Mouse (Mus musculus) adrenal gland, adult (tissue): Measurements from ENCODE around the gene Gm3625.

ENCODE experiments used
- DNase-seq, 2 experiments: peaks; one replicate each; pipeline ENCODE4 v3.0.0; 2022 to 2023; ENCODE audit warnings: low spot score in 1 of 2; ENCODE audit not compliant: inconsistent age in 2 of 2

Gm3625 gene

DNA sequence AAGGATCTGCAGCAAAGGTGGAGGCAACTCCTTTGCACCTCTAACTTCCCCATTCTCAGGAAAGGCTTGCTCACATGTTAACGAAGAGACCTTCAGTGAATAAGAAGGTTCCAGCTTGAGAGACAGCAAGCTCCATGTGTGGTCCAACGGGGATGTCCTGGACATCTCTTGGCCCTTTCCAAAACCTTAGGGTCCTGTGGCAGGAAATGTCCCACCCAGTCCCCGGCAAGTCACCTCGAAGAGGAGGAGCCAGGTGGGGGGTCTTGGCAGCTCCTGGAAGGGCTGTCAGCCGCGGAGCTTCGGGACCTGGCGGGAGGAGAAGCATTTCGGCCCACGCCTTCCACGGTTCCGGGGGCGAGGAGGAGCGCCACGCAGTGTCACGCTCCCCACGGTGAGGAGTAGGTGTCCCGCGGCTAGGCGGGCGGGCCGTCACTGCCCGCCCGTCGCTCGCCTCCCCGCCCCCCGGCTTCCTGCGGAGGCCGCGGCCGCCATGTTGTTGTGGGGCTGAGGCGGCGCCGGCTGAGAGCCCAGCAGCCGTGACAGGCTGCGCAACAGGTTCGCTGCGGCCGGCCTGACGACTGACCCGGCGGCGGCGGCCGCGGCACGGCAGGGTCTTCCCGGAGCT is at the start of gene Gm3625, which contains the start of gene Itsn2:
Gm3625 (minus strand) TSS at position 387 of the 625 bp plus-strand sequence.
Itsn2 (plus strand) TSS at position 98 of the 625 bp plus-strand sequence.
- peak; percentile 86 to 94 for DNase-seq

DNA sequence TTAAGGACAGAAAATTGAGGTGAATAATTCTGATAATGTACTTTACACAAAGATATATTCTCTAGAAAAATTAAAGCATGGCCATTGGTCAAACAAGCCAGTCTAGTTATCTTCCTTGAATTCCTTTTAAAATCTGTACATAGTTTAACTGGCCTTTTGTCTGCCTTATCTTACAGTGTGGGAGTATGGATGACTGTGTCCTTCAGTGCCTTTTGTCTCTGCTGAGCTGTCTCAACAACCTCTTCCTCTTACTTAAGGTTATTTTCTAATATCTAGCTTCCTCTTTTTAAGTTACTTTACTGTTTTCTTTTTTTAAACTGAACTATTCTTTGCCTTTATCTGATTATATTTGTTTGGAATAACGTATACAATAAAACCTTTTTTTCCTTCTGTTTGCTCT is 48.0 kb upstream of the Gm3625 start:
- DNase-seq = no peak

DNA sequence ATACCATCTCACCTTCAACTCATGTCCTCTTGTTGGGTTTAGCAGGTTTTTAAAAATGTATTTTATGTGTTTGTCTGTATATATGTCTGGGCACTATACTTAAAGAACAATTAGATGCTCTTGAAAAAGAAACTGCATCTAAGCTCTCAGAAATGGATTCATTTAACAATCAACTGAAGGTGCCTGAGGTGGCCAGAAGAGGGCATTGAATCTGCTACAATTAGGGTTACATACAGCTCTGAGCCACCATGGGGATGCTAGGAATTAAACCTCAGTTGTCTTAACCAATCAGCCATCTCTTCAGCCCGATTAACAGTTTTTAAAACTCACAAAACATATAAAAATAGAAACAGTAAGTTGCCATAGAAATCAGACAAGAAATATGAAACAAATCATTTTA is 45.7 kb upstream of the Gm3625 start:
- no peak for DNase-seq

DNA sequence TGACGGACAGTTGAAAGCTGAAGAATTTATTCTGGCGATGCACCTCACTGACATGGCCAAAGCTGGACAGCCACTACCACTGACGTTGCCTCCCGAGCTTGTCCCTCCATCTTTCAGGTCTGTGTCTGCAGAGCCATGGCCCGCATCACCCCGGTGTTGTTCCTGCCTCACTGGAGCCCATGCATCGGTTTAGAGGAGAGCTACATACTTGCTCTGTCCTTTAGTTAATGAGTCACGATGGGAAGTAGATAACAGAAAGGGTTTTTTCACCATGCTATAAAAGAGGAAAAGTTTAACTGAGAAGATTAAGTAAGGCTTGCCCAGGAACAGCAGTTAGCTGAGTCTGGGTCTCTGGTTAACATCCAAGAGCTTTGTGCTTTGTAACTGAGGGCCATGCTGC is 40.2 kb upstream of the Gm3625 start:
- DNase-seq = no peak

DNA sequence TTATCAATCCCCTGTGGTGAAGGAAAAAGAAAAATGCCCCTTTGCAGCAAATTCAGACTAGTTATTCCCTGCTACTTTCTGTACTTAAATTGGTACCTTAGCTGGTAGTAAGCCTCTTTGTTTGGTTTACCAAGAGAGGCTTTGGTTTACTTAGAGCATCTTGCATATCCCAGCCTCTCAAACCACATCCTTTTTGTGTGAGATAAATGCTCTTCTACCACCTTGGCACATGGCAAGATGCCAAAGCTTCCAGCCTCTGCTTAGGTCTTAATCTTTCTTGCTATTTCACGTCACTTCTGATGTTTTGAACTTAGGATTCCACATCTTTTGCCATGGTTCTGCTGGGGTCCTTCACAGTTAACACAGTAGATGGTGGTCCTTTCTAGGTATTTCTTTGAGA is 31.5 kb upstream of the Gm3625 start:
- peak in 1 of 2 experiments; percentile 40 for DNase-seq

DNA sequence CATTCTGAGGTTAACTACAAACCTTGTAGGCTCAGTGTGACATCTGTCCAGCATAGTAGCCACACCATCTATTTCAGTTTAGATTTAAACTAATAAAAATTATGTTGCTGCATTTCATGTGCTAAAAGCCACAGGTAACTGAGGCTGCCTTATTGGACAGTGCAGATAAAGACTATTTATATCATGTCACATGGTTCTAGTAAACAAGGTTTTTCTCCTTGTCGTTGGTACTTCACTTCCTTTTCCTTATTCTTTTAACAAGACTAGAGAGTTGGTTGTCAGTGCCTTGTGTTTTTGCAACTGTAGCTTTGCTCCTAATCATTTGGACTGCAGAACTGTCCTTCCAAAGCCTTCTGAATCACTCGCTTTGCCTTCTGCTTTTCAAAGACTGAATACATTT is 22.0 kb upstream of the Gm3625 start:
- DNase-seq = no peak

DNA sequence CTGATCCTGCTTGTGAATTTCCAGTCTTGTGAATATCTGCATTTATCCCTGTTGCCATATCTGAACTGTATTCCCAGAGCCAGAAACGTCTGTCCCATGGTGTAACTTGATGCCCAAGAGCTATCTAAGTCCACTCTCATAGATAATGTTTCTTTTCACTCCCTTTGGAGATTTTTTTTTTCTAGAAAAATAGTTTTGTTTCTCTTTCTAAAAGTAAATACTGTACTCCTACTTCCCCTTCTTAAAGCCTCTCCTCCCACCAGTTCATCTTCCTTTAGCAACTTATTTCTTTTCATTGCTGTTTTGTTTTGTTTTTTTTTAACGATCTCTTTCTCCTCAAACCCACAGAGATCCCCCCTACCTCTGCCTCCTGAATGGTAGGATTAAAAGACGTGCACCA is 13.9 kb upstream of the Gm3625 start:
- DNase-seq = no peak

DNA sequence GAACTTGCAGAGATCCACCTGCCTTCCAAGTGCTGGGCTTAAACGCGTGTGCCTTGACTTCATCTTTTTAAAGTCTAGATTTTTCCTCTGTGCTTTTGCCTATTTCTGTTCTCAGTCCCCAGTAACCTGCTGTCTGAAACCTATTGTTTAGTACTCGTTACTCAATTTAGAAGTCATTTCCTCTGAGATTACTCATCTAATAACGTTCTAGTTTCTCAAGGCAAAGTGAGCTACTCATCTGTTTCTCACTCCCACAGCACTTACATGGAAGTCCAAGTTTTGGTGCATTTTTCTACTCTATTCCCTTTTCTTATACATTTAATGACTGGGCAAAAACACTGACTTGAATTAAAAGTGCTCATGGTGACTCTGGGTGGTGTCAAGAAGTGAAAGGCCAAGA is 7.0 kb upstream of the Gm3625 start:
- peak in 1 of 2 experiments; percentile 44 for DNase-seq

DNA sequence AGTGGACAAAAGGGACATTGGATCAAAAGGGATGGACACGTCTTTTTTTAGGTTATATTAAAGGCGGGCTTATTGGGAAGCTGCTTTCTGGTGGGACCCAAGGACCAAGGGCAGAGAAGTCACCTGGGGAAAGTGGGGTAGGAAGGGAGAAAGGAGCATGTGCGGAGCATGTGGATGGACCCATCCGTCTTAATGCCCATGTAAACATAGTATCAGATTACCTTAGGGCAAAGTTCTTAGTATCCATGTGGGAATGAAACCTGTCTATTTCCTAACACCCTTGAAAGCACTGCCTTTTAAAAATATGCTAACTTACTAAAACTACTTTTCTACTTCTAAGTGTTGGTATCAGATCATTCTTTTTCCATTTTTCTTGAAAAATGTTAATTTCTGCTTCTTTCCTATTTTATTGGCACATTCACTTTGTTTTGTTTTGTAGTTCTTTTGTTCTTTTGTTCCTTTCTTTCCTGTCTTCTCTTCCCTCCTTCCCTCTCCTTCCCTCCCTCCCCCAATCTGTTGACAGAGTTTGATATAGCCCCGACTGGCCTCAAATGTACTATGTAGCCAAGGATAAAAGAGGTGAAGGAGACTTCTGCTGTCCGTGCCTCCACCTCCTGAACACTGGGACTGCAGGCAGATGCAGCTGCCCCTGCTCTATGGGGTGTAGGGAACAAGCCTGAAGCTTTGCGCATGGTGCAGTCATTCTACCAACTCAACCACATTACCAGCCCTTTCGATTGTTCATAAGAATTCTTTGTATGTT is 6.1 kb upstream of the Gm3625 start:
- DNase-seq = peak in 1 of 2 experiments; percentile 44

DNA sequence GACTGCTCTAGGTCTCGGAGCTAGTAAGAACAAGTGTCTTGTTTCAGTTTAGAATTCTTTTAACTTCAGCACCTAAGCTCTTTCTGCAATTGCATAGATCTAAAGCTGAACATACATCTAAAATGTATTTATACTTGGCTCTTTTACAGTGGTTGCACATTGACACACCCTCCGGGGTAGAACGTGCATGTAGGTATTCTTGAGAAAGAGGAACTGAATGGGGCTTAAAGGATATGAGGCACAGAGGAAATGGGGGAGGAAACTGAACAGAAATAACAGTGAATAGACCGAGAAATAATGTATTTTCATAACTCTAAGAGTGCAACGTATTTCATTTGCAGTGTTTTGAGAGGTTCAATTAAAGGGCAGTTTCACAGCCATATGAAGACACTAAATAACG is 2.3 kb upstream of the Gm3625 start:
- no peak for DNase-seq

DNA sequence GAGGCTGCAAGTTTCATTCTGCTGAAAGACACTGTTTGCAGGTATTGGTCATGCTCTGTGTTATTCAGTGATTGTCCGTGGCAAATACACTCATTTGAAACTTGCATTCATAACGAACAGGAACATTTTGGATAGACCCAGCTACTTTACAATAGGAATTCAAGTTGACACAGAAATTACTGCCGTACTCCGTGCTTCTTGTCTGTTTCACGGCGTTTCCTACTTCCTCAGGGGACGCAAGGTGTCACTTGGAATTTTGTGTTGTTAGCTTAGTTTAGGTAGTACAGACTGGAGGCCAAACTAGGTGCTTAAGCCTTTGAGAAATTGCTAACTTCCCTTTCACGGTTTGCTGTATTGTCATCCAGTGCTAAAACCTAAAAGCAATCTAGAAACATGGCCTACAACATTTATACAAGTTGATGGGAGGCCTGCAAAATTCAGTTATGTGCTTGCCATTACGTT is 1.2 kb upstream of the Gm3625 start:
- no peak for DNase-seq

DNA sequence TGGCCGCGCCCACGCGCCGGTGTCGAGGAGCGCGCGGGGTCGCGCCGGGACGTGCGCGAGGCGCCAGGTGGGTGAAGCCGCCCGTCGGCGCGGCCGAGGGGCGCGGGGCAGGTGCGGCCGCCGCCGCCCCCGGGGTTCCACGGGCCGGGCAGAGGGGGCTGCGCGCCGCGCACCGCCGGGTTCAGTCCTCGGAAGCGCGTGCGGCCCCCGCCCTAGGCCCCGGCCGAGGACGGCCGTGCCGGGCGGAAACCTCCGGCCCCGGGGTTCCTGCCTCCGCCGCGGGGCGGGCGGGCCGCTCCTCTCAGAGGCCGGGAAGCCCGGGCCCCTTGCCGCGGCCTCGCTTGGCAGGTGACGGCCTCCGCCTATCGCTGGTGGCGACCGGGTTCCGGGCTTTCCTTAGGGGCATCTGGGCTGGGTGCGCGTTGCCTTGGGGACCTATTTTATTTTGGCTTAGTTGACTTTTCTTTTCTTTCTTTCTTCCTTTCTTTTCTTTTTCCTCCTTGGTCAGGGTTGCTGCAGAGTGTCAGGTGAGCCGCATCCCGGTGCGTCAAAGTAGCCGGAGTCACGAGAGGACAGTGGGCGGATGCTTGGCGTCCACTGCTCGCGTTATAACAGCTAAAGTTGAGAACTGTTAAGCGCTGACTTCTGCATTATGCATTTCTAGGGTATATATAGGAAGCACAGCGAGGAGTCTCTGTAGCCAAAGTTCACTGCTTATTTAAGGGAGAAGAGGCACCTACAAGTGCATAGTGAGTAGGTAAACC is 621 bp upstream of the Gm3625 start:
- peak; percentile 71 to 89 for DNase-seq

DNA sequence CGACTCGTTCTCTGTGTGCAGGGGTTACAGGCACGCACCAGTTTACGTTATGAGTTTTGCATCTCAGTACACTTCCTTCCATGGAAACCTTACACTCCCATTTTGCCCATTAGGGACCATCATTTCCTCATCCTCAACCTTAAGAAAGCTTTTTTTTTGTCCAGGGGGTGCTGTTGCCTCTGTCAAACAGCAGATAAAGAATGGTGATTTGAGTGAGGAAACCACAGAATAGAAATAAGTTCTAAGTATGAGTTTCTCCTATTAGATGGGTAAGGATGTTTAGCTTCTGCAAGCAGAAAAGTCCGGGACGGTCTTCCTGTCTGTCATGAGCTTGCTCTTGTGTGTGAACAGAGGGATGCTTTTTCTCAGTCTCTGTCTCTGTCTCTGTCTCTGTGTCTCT is 702 bp downstream of the Gm3625 start:
- DNase-seq = no peak

DNA sequence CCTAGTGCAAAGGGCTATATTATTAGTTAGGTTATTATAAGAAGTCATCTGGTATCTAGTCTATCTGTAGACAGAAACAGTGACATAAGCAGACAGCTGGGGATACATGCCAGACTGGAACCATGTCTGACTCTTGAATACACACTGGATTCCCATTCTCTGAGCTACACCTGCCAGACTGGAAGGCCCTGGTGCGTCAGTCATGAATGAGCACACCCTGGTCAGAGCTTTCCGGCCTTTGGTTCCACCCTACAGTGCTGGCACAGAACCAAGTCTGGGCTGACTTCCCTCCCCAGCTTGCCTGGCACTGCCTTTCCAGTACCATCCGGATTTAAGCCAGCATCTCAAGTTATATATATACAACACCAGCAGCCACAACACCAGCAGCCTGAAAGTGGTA is 4.1 kb downstream of the Gm3625 start:
- DNase-seq = peak; percentile 23 to 54

DNA sequence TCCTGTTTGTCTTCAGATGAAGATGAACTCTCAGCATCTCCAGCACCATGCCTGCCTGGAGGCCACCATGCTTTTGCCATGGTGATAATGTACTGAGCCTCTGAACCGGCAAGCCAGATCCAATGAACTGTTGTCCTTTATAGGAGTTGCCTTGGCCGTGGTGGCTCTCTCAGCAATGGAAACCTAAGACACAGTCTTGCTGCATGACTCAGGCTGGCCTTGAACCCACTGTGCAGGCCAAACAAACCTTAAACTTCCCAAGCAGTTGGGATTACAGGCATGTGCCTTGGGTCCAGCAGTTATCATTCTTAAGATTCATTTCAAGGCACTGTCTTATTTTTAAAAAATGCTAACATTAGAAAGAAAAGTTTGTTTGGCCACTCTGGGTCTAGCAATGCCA is 4.9 kb downstream of the Gm3625 start:
- DNase-seq = peak; percentile 50 to 78

DNA sequence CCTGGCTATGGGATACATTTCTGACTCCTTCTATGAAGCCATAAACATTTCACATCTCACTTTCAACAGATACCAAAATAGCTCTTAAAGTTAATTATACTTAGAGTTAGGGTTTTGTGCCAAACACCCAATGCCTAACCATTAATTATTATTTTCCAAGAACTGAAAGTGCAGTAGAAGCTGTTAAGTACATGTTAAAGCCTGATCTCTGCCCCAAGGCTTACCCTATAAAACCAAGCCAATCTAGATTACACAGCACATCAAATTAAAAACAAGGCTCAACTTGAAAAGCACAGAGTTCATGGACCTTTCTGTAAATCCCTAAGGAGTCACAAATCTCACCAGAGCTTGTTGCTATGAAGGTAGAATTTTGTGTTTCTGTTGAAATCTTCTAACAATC is 10.4 kb downstream of the Gm3625 start:
- DNase-seq = no peak

DNA sequence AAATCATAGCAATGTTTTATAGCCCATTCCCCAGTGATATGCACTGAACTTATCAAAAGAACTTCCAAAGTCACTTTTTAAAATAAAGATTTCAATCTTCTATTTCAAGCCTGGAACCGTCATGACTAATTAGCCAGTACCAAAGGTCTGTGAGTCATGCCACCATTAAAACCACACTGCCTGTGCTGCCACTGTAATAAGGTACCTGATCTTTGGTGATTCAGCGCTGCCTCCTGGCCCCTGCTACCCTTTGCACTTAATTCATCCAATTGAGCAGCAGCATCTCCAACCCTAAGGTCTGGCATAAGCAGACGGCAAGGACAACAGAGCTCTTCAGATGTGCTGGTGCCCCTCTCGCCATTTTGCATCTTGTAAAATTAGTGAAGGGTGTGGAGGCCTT is 18.7 kb downstream of the Gm3625 start:
- peak; percentile 39 to 55 for DNase-seq

DNA sequence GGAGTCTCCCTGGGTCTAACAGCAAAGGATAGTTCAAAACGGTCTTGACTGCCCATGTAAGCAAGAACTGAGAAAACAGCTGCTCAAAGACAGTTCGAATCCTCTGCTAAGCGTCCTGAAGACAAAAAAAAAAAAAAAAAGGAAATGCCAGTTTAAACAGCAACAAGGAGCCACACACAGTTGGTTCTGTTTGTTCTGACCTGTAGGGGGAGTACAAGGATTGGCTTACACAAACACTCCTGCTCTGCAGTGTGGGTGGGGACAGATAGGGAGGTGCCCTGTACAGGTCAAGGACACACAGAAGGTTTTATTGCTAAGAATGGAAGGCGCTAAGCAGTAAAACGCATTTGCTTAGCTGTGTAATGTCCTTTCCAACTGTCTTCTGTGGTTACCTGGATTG is 20.9 kb downstream of the Gm3625 start:
- peak; percentile 50 to 87 for DNase-seq

DNA sequence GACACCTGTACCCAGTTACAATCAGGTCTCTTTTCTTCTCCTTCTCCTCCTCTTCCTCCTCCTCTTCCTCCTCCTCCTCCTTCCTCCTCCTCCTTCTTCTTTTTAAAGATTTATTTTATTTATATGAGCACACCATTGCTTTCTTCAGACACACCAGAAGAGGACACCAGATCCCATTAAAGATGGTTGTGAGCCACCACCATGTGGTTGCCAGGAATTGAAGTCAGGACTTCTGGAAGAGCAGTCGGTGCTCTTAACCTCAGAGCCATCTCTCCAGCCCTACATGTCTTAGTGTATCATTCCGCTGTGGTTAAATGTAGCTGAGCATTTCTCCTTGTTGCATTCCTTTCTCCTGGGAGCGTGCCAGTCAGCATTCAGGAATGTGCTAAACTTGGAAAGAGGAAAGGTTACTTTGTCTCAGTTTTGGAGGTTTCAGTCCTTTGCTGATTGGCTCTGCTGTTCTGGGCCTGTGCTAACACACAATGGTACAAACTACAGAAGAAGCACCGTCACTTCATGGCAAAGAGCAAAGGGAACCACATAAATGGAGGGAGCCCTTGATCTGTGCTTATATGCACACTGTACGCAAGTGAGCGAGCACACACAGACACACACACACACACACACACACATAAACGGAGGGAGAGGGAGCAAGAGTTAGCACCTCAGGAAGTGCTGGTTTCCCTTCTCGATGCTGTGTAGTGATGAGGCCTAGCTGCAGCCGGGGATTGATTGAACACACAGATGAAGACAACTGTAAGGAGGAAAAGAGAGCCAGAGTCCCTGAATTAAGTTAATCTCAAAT is 34.0 kb downstream of the Gm3625 start:
- peak; percentile 55 to 75 for DNase-seq

DNA sequence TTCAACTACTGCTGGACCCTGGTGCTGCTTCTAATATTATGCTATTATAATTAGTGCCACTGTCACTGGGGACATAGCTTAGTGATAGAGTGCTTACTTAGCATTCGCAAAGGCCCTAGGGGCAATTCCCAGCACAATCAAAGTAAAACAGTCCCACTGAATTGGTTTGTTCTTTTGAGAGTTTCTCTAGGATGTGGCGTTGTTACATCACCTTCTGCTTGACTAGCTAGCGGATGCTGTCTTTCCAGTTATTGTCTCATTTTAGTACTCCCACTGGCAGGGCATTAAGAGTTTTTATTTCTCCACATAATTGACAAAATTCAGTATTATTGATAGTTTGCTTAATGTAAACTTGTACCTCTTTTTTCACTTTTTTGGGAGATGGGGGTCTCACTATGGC is 34.7 kb downstream of the Gm3625 start:
- no peak for DNase-seq

DNA sequence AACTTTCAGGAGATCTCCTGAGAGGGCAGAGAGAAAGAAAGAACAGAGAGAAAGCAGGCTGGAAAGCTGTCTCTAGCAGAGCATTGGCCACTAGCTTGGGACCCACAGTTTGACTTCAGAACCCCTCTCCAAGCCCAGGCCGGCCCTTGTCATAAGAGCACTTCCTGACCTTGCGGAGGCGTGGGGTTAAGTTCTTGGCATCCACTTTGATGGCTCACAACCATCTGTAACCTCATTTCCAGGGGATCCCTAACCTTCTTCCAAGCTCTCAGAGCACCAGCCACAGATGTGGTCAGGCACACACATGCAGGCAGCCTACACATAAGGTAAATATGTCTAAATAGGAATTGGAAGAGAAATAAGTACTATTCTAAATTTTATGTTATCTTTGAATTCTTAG is 35.3 kb downstream of the Gm3625 start:
- DNase-seq = no peak
